Mouse (Mus musculus) liver, embryonic 11.5 days (tissue): ENCODE results near the gene Dse. TPM values are rescaled to one million over a fixed set of nuclear protein-coding genes. Genes with fewer than 3 reads are reported as not detected.

Experiments used
- ATAC-seq: fragments of 200-750 bp; cut with Nextera tagmentation; replicated peaks from 2 replicates; pipeline ENCODE4 v1.8.0; 2017; ENCODE audit warnings: moderate number of reproducible peaks, mild to moderate bottlenecking, moderate TSS enrichment, moderate library complexity; ENCODE audit not compliant: low FRiP score
- DNase-seq: peaks from one replicate; pipeline ENCODE4 v3.0.0-alpha.2; 2017; ENCODE audit warnings: low spot score
- H3K27ac ChIP-seq: fragments of 300-500 bp; sonication (generic); 2 replicates; pipeline ENCODE4 v1.5.1; 2014; ENCODE audit warnings: mild to moderate bottlenecking, low read depth, low read length, control low read depth
- H3K27me3 ChIP-seq: fragments of 300-500 bp; sonication (generic); replicated peaks from 2 replicates; pipeline ENCODE4 v1.6.1; 2014; ENCODE audit warnings: low read length, mixed read lengths; ENCODE audit not compliant: control insufficient read depth, insufficient read depth
- H3K36me3 ChIP-seq: fragments of 300-500 bp; sonication (generic); 2 replicates; pipeline ENCODE4 v1.6.1; 2014; ENCODE audit warnings: mild to moderate bottlenecking, low read length, moderate library complexity, mixed read lengths; ENCODE audit not compliant: control insufficient read depth, insufficient read depth
- H3K4me1 ChIP-seq: fragments of 300-500 bp; sonication (generic); replicated peaks from 2 replicates; pipeline ENCODE4 v1.6.1; 2014; ENCODE audit warnings: low read length, mixed read lengths; ENCODE audit not compliant: control insufficient read depth, insufficient read depth
- H3K4me2 ChIP-seq: fragments of 300-500 bp; sonication (generic); 2 replicates; pipeline ENCODE4 v1.6.1; 2014; ENCODE audit warnings: mild to moderate bottlenecking, control low read depth, moderate library complexity
- H3K4me3 ChIP-seq: fragments of 300-500 bp; sonication (generic); 2 replicates; pipeline ENCODE4 v1.5.1; 2014; ENCODE audit warnings: low read depth, low read length, control low read depth
- H3K9ac ChIP-seq: fragments of 300-500 bp; sonication (generic); 2 replicates; pipeline ENCODE4 v1.6.1; 2014; ENCODE audit warnings: low read depth, low read length, control low read depth
- H3K9me3 ChIP-seq: fragments of 300-500 bp; sonication (generic); 2 replicates; pipeline ENCODE4 v1.6.1; 2016; ENCODE audit warnings: low read length, inconsistent platforms, mixed read lengths; ENCODE audit not compliant: control insufficient read depth
- WGBS: fragments of 180-500 bp; shearing (Covaris S2); extraction: QIAGEN DNeasy Blood & Tissue Kit; methylation state at CpG from one replicate; pipeline ENCODE4 v1.1.7; 2014; 5-methylcytosine and 5-hydroxymethylcytosine counted together
- polyA plus RNA-seq: library from polyadenylated mRNA; unstranded; fragments of >200 nt; fragmentation: Nextera tagmentation; extraction: Ambion mirVana; gene quantifications from 2 replicates; pipeline ENCODE4 v1.2.1, GENCODE M21; 2014

Dse gene
- polyA plus RNA-seq, 1 experiment from 2014 or later = 14.9 TPM

DNA sequence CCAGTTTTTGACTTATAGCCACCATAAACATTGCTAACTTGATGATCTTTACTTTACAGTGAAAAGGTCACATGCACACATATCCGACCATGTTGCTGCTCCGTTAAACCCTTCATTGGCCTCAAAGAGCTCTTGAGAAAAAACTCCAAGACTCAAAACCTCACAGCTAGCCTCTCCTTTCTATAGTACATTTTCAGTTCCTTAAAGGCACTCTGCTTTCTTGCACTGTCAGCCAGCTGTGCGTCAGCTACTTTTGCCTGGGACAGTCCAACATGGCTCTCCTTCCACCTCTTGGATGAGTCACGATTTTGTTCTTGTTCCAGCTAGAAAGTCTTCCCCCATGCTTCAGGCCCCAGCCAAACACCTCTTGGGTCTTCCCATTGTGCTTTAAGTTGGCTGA, 35.9 kb downstream of the Dse start:
- DNase-seq = no peak
- ATAC-seq = no peak
- 71% methylated on average over 4 of the region's 4 CpGs for WGBS

DNA sequence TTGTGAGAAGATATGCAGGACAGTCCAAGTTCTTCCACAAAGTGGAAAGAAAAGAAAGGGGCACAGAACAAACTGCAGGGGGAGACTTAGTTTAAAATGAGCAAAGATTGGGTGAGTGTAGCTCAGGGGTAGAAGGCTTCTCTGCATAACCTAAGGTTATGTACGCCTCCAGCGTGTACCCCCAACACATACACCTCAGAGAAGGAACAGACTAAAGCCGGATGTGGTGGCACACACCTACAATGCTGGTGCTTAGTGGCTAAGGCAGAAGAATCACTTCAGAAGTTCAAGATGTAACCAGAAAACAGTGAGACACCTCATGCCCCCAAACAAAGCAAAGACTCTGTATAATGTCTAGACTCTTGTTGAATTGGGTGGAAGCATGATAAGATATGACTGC, 36.3 kb downstream of the Dse start:
- ATAC-seq = no peak
- no peaks in the 10 kb centered on the region for H3K4me1 ChIP-seq
- H3K27ac ChIP-seq = no peak overlapping the region
- no peak overlapping the region for H3K4me3 ChIP-seq
- H3K27me3 ChIP-seq = no peaks in the 10 kb centered on the region
- H3K9ac ChIP-seq = no peak overlapping the region
- no peak for DNase-seq
- no peak overlapping the region for H3K4me2 ChIP-seq
- H3K9me3 ChIP-seq = no peaks in the 10 kb centered on the region
- H3K36me3 ChIP-seq = no peaks in the 10 kb centered on the region
- WGBS = 85% methylated on average over 3 of the region's 3 CpGs

More for the DNA sequence above, 35.9 kb downstream of the Dse start:
- Histone ChIP-seq H3K27me3 (no peaks in the 10 kb centered on the region), H3K4me1 (no peaks in the 10 kb centered on the region), H3K4me2 (no peak overlapping the region), H3K9me3 (no peaks in the 10 kb centered on the region), H3K36me3 (no peaks in the 10 kb centered on the region), H3K9ac (no peak overlapping the region), H3K27ac (no peak overlapping the region), H3K4me3 (no peak overlapping the region)

DNA sequence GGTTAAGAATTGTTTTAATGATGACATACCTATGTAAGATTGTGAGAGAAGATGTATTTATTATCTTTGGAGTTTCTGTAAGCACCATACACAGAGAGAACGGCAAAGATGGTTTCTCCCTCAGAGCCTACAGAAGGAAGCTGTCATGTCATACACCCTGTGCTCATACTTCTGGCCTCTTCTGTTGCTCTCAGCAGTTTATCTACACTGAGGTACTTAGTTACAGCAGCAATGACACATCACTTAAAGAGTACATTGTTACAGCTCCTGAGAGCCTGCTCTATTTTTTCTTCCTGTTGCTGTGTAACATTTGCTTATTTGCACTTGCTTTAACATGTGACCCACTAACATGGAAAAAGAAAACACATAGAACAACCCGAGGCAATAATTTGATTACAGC, 40.5 kb downstream of the Dse start:
- DNase-seq (no peak), ATAC-seq (no peak)
- H3K27ac ChIP-seq = no peak overlapping the region
- H3K9ac ChIP-seq = no peak overlapping the region
- H3K4me1 ChIP-seq = no peaks in the 10 kb centered on the region
- H3K4me3 ChIP-seq = no peak overlapping the region
- no peak overlapping the region for H3K4me2 ChIP-seq
- H3K9me3 ChIP-seq = no peaks in the 10 kb centered on the region
- H3K27me3 ChIP-seq = no peaks in the 10 kb centered on the region
- no peaks in the 10 kb centered on the region for H3K36me3 ChIP-seq
- WGBS = 65% methylated on average over 2 of the region's 2 CpGs

DNA sequence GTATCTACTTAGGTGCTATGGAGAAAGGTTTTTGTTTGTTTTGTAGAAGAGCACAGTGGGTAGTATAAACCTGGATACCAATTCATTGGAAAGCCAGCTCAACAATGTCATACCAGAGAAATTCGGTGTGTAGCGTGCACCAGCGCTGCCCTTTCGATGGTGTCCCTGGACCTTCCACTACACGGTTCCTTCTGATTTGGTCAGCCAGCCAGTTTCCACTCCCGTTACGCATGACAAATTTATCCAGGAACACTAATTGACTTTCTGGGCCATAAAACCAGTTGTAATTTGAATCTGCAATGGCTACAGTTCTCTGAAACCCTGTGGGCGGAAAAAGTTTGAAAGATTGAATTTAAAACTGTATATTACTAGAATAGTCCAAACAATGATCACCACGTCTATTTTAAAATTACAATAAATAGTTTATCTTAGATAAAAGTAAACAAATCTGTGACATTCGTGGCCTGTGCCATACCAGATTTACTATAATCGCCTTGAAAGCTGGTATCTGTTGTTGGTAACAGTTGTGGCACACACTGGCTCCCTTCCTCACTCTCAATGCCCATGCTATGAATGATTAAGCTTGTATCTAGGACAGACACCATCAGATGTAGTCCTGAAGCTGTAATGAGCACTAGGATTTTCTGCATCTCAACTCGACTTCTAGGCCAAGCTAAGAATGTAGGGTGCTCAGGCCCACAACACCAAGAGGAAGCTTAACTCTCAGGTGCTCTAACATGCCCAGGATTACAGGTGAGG, 51.5 kb downstream of the Dse start:
- Histone ChIP-seq H3K9ac (no peak overlapping the region), H3K9me3 (no peaks in the 10 kb centered on the region), H3K27ac (no peak overlapping the region), H3K36me3 (no peaks in the 10 kb centered on the region; the same call in 1 of the 2 replicates), H3K27me3 (no peaks in the 10 kb centered on the region), H3K4me3 (no peak overlapping the region), H3K4me1 (no peaks in the 10 kb centered on the region), H3K4me2 (no peak overlapping the region)
- ATAC-seq = no peak
- 85% methylated on average over 12 of the region's 12 CpGs for WGBS
- no peak for DNase-seq

DNA sequence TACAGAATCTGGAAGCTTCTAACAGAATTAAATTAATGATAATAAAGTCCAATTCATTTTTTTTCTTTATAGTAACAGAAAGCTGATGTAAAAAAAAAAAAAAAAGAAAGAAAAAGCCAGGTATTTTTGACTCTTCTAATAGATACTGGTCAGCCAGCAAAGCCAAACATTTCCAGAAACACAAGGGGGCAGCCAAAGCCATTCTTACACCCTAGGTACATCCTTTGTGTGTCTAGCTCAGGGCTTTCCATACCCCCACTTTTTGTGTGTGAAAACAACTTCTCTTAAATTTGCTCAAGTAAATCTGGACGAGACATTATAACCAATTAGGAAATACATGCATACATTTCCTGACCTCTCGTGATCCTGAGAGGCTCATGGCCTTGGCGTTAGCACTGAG, 55.7 kb downstream of the Dse start:
- 74% methylated on average over 3 of the region's 3 CpGs for WGBS
- ATAC-seq (no peak; the same call in 1 of the 2 replicates), DNase-seq (no peak)

DNA sequence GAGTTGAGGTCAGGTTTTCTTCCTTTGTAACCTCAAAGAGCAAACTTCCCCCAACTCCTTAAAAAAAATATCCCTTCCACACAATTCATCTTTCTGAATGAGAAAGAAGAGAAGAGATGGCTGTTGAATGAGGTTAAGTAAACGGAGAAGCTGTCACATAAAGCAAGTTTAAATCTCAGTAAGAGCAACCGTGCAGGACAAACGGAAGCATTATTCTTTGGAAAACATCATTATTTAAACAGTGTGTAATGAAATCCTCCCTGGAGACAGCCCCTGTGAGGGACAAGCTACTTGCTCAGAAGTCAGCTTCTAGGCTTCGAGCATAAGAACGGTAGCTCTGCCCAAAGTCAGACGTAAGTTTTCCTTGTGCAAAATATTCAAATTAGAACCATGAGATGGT, 57.1 kb downstream of the Dse start:
- Histone ChIP-seq H3K27me3 (no peaks in the 10 kb centered on the region), H3K36me3 (no peaks in the 10 kb centered on the region; the same call in 1 of the 2 replicates), H3K9ac (no peak overlapping the region), H3K4me2 (no peak overlapping the region), H3K4me3 (no peak overlapping the region), H3K4me1 (no peaks in the 10 kb centered on the region), H3K9me3 (no peaks in the 10 kb centered on the region), H3K27ac (no peak overlapping the region)
- DNase-seq (no peak), ATAC-seq (no peak)
- 77% methylated on average over 6 of the region's 6 CpGs for WGBS

More for the DNA sequence above, 55.7 kb downstream of the Dse start:
- Histone ChIP-seq H3K36me3 (no peaks in the 10 kb centered on the region; the same call in 1 of the 2 replicates), H3K4me2 (no peak overlapping the region), H3K27ac (no peak overlapping the region), H3K27me3 (no peaks in the 10 kb centered on the region), H3K9me3 (no peaks in the 10 kb centered on the region), H3K4me3 (no peak overlapping the region), H3K9ac (no peak overlapping the region), H3K4me1 (no peaks in the 10 kb centered on the region)

DNA sequence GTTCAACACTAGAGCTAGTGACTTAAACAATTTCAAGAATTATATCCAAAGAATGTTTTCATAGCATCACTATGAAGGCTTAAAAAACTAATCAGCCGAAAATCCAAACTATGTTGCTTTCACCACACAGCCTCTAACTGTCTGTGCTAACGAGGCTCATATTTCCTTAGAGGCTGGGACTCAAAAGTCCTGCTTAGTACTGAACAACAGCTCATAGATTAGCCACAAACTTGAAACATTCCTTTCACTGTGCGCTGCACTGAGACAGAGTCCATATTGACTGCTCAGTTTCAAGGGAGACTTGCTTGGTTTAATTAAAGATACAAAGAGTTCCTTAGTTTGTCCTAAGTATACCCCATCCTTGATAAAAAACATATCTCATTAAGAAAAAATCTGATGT, 57.7 kb downstream of the Dse start:
- H3K27me3 ChIP-seq = no peaks in the 10 kb centered on the region
- DNase-seq = no peak
- no peak overlapping the region for H3K4me3 ChIP-seq
- no peak overlapping the region for H3K27ac ChIP-seq
- no peak overlapping the region for H3K4me2 ChIP-seq
- ATAC-seq = no peak
- 79% methylated on average over 3 of the region's 3 CpGs for WGBS
- H3K4me1 ChIP-seq = no peaks in the 10 kb centered on the region
- no peak overlapping the region for H3K9ac ChIP-seq
- H3K9me3 ChIP-seq = no peaks in the 10 kb centered on the region
- no peaks in the 10 kb centered on the region; the same call in 1 of the 2 replicates for H3K36me3 ChIP-seq

DNA sequence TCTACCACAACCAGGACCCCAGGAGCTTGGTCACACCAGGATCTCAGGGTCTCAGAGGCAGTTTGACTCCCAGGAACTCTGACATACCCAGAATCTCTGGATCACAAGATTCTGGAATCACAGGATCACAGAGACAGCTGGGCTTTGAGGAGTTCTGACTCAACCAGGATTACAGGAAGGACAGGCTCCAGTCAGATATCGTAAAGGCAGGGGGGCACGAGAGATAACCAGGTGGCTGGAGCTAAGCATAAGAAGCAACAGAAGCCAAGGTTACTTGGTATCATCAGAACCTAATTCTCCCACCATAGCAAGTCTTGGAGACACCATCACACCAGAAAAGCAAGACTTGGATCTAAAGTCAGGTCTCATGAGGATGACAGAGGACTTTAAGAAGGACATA, 65.8 kb downstream of the Dse start:
- H3K9me3 ChIP-seq = no peaks in the 10 kb centered on the region
- no peaks in the 10 kb centered on the region for H3K27me3 ChIP-seq
- H3K4me1 ChIP-seq = no peaks in the 10 kb centered on the region
- H3K9ac ChIP-seq = no peak overlapping the region
- no peak for DNase-seq
- H3K36me3 ChIP-seq = no peaks in the 10 kb centered on the region
- H3K4me2 ChIP-seq = no peak overlapping the region
- no peak for ATAC-seq
- H3K27ac ChIP-seq = no peak overlapping the region
- WGBS = 59% methylated on average over 2 of the region's 2 CpGs
- no peak overlapping the region for H3K4me3 ChIP-seq

DNA sequence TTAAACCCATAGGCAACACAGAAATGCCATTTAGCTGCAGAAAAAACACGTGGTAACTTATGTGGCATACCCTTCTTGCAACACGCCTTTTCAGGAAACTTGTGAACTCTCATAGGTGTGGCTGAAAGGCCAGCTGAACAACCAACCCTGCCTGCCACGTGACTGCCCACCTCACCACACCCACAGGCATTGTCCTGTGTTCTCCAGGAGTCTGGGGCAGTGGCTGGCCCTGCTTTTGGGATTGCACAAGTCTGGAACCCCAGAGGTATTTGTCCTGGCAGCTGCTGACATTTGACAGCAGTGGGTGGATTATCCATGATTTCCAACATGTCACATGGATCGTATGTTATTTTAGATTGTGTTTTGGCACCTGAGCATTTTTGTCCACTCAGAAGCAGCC, 67.7 kb downstream of the Dse start:
- no peak for ATAC-seq
- H3K4me1 ChIP-seq = no peaks in the 10 kb centered on the region
- no peaks in the 10 kb centered on the region for H3K27me3 ChIP-seq
- H3K9me3 ChIP-seq = no peaks in the 10 kb centered on the region
- WGBS = 65% methylated on average over 4 of the region's 4 CpGs
- H3K27ac ChIP-seq = no peak overlapping the region
- H3K4me2 ChIP-seq = no peak overlapping the region
- no peak overlapping the region for H3K4me3 ChIP-seq
- no peaks in the 10 kb centered on the region for H3K36me3 ChIP-seq
- no peak for DNase-seq
- H3K9ac ChIP-seq = no peak overlapping the region
